ENCODE assay signal across 25 mouse cellular contexts in genomic region chr2:181100087-181100486, GRCm38 (mm10). TPM values are rescaled to one million over a fixed set of nuclear protein-coding genes. Genes with fewer than 3 reads are reported as not detected.
A peak's percentile ranks its signal among the peaks of the same experiment; 100 is the strongest.
DNase-seq lines count a peak whose midpoint lies in the region; ATAC-seq and TF ChIP-seq lines count a peak whose summit lies in the region.
"Had no signal": no experiment of that assay in that cellular context is flagged by ENCODE, and none has a peak within 500 bp of the region (broad histone marks: within the 10 kb centered on the region; RNA-seq: fewer than 3 reads in every experiment).

No protein-coding gene starts in this region.

- no peak overlapping the region for H3K9ac ChIP-seq in midbrain, embryonic 11.5 days (ENCODE audit: low read length)
- H3K9ac ChIP-seq in midbrain, postnatal 0 days (replicated peaks; ENCODE audit: low read length, poor library complexity, severe bottlenecking): no peak overlapping the region
- H3K9ac ChIP-seq in intestine, embryonic 15.5 days: no peak overlapping the region
- H3K9ac ChIP-seq in intestine, postnatal 0 days (ENCODE audit: low read depth, low read length): no peak overlapping the region
- H3K9ac ChIP-seq in stomach, postnatal 0 days (ENCODE audit: low read length): no peak overlapping the region
- H3K9ac ChIP-seq in hindbrain, embryonic 16.5 days (ENCODE audit: low read depth, low read length): no peak overlapping the region
- H3K9ac ChIP-seq: embryonic facial prominence, embryonic 12.5 days; forebrain, embryonic 13.5 days; forebrain, embryonic 15.5 days; forebrain, postnatal 0 days had no signal

- no peaks in the 10 kb centered on the region for H3K9me3 ChIP-seq in midbrain, embryonic 11.5 days (ENCODE audit: control insufficient read depth, low read length)
- no peaks in the 10 kb centered on the region for H3K9me3 ChIP-seq in midbrain, postnatal 0 days (ENCODE audit: low read length)
- H3K9me3 ChIP-seq in intestine, embryonic 15.5 days: no peaks in the 10 kb centered on the region
- H3K9me3 ChIP-seq in intestine, postnatal 0 days (ENCODE audit: control insufficient read depth): no peaks in the 10 kb centered on the region
- no peaks in the 10 kb centered on the region for H3K9me3 ChIP-seq in stomach, postnatal 0 days (ENCODE audit: control insufficient read depth, low read length)
- H3K9me3 ChIP-seq in hindbrain, embryonic 16.5 days (ENCODE audit: control insufficient read depth, low read length): no peaks in the 10 kb centered on the region
- H3K9me3 ChIP-seq: embryonic facial prominence, embryonic 10.5 days; embryonic facial prominence, embryonic 12.5 days; forebrain, embryonic 13.5 days; forebrain, embryonic 15.5 days; G1E had no signal

- no peak overlapping the region for H3K27ac ChIP-seq in midbrain, embryonic 11.5 days (ENCODE audit: low read depth, low read length)
- no peak overlapping the region for H3K27ac ChIP-seq in midbrain, postnatal 0 days (ENCODE audit: low read depth, low read length)
- H3K27ac ChIP-seq in intestine, embryonic 15.5 days: no peak overlapping the region
- H3K27ac ChIP-seq in intestine, postnatal 0 days (ENCODE audit: low read depth, low read length): no peak overlapping the region
- H3K27ac ChIP-seq in stomach, postnatal 0 days (replicated peaks): no peak overlapping the region
- H3K27ac ChIP-seq in hindbrain, embryonic 16.5 days (ENCODE audit: low read depth, low read length): no peak overlapping the region
- H3K27ac ChIP-seq: embryonic facial prominence, embryonic 10.5 days; embryonic facial prominence, embryonic 12.5 days; forebrain, embryonic 13.5 days; forebrain, embryonic 15.5 days had no signal

- no peak overlapping the region for H3K4me3 ChIP-seq in midbrain, embryonic 11.5 days (ENCODE audit: low read depth, low read length)
- H3K4me3 ChIP-seq in midbrain, postnatal 0 days (ENCODE audit: low read depth, low read length): no peak overlapping the region
- no peak overlapping the region for H3K4me3 ChIP-seq in intestine, embryonic 15.5 days (replicated peaks)
- no peak overlapping the region for H3K4me3 ChIP-seq in intestine, postnatal 0 days (ENCODE audit: low read depth, low read length)
- no peak overlapping the region for H3K4me3 ChIP-seq in stomach, postnatal 0 days (ENCODE audit: low read depth, low read length)
- H3K4me3 ChIP-seq in hindbrain, embryonic 16.5 days (ENCODE audit: low read length): no peak overlapping the region
- H3K4me3 ChIP-seq: embryonic facial prominence, embryonic 10.5 days; embryonic facial prominence, embryonic 12.5 days; forebrain, embryonic 13.5 days; forebrain, embryonic 15.5 days had no signal

- no peaks in the 10 kb centered on the region for H3K27me3 ChIP-seq in midbrain, embryonic 11.5 days (ENCODE audit: control insufficient read depth, insufficient read depth, low read length)
- H3K27me3 ChIP-seq in midbrain, postnatal 0 days (ENCODE audit: insufficient read depth, low read length): no peaks in the 10 kb centered on the region
- 0 out of 2 replicates have a peak, but pooled peaks cover 5% of the 10 kb centered on the region for H3K27me3 ChIP-seq in intestine, embryonic 15.5 days (replicated peaks)
- H3K27me3 ChIP-seq in intestine, postnatal 0 days (replicated peaks; ENCODE audit: control insufficient read depth, insufficient read depth, low read length): 0 out of 2 replicates have a peak, but pooled peaks cover 3% of the 10 kb centered on the region
- H3K27me3 ChIP-seq in stomach, postnatal 0 days (ENCODE audit: control insufficient read depth, insufficient read depth, low read length): no peaks in the 10 kb centered on the region
- H3K27me3 ChIP-seq in hindbrain, embryonic 16.5 days (replicated peaks; ENCODE audit: control insufficient read depth, insufficient read depth, low read length): no peaks in the 10 kb centered on the region
- H3K27me3 ChIP-seq: embryonic facial prominence, embryonic 12.5 days; forebrain, embryonic 13.5 days; forebrain, embryonic 15.5 days had no signal

- no peak for ATAC-seq in midbrain, embryonic 11.5 days (ENCODE audit: low FRiP score)
- ATAC-seq in midbrain, postnatal 0 days (ENCODE audit: low FRiP score): no peak
- peak; percentile 82 for ATAC-seq in intestine, embryonic 15.5 days
- ATAC-seq in intestine, postnatal 0 days: peak; percentile 80
- peak; percentile 77 for ATAC-seq in stomach, postnatal 0 days (ENCODE audit: low FRiP score, low TSS enrichment)
- ATAC-seq in hindbrain, embryonic 16.5 days: no peak
- ATAC-seq in activated CD4-positive, CD25-positive, alpha-beta regulatory T cell, adult 4 months: no peak
- ATAC-seq: forebrain, embryonic 13.5 days; forebrain, embryonic 15.5 days; forebrain, postnatal 0 days; Patski had no signal

- no peak for TF ChIP-seq EP300 in stomach, postnatal 0 days (optimal IDR thresholded peaks at IDR 0.05)

- peaks cover 8% of the 10 kb centered on the region for H3K4me1 ChIP-seq in midbrain, embryonic 11.5 days (ENCODE audit: control insufficient read depth, insufficient read depth, low read length)
- H3K4me1 ChIP-seq in midbrain, postnatal 0 days (ENCODE audit: insufficient read depth, low read length): no peaks in the 10 kb centered on the region
- no peaks in the 10 kb centered on the region for H3K4me1 ChIP-seq in intestine, embryonic 15.5 days (replicated peaks)
- 0 out of 2 replicates have a peak, but pooled peaks cover 3% of the 10 kb centered on the region for H3K4me1 ChIP-seq in intestine, postnatal 0 days (replicated peaks; ENCODE audit: control insufficient read depth, insufficient read depth, low read length)
- H3K4me1 ChIP-seq in stomach, postnatal 0 days (replicated peaks; ENCODE audit: control insufficient read depth, insufficient read depth): no peaks in the 10 kb centered on the region
- H3K4me1 ChIP-seq in hindbrain, embryonic 16.5 days (ENCODE audit: control insufficient read depth, insufficient read depth, low read depth, low read length): no peaks in the 10 kb centered on the region
- H3K4me1 ChIP-seq: embryonic facial prominence, embryonic 12.5 days; forebrain, embryonic 15.5 days had no signal

- DNase-seq in midbrain, embryonic 11.5 days (ENCODE audit: low spot score, missing footprints): peak; percentile 65
- DNase-seq in midbrain, postnatal 0 days (ENCODE audit: low spot score): no peak
- DNase-seq in stomach, postnatal 0 days (ENCODE audit: low spot score): no peak
- no peak for DNase-seq in testis, postnatal 10 days (ENCODE audit: low spot score)
- DNase-seq: adrenal gland, adult 2 months; adrenal gland, postnatal 10 days; adrenal gland, postnatal 25 days; cerebellum, adult 11-12 months; cerebellum, adult 2 months; cerebellum, adult 9-10 months; cerebellum, postnatal 10 days; cerebellum, postnatal 25 days; forebrain, postnatal 0 days had no signal

- TF ChIP-seq CTCF in midbrain, postnatal 0 days (IDR thresholded peaks at IDR 0.05): no peak
- TF ChIP-seq CTCF in intestine, postnatal 0 days (IDR thresholded peaks at IDR 0.05; ENCODE audit: low read depth): no peak
- no peak for TF ChIP-seq CTCF in stomach, postnatal 0 days (IDR thresholded peaks at IDR 0.05; ENCODE audit: low read depth)

- no peaks in the 10 kb centered on the region for H3K36me3 ChIP-seq in midbrain, embryonic 11.5 days (ENCODE audit: control insufficient read depth, insufficient read depth, low read length)
- peaks cover 12% of the 10 kb centered on the region for H3K36me3 ChIP-seq in midbrain, postnatal 0 days (ENCODE audit: insufficient read depth, low read length)
- no peaks in the 10 kb centered on the region for H3K36me3 ChIP-seq in intestine, embryonic 15.5 days
- H3K36me3 ChIP-seq in intestine, postnatal 0 days (ENCODE audit: control insufficient read depth, insufficient read depth): no peaks in the 10 kb centered on the region
- H3K36me3 ChIP-seq in stomach, postnatal 0 days (ENCODE audit: control insufficient read depth, insufficient read depth, low read length): no peaks in the 10 kb centered on the region
- peaks cover 4% of the 10 kb centered on the region; the same call in 1 of the 2 replicates for H3K36me3 ChIP-seq in hindbrain, embryonic 16.5 days (ENCODE audit: control insufficient read depth, insufficient read depth, low read length)
- H3K36me3 ChIP-seq: embryonic facial prominence, embryonic 10.5 days; embryonic facial prominence, embryonic 12.5 days; G1E had no signal

- H3K4me2 ChIP-seq in midbrain, embryonic 11.5 days: no peak overlapping the region
- no peak overlapping the region for H3K4me2 ChIP-seq in midbrain, postnatal 0 days (ENCODE audit: low read depth, low read length, poor library complexity, severe bottlenecking)
- no peak overlapping the region for H3K4me2 ChIP-seq in intestine, embryonic 15.5 days (replicated peaks)
- no peak overlapping the region for H3K4me2 ChIP-seq in intestine, postnatal 0 days (replicated peaks; ENCODE audit: low read depth)
- H3K4me2 ChIP-seq in stomach, postnatal 0 days (replicated peaks; ENCODE audit: low read depth): no peak overlapping the region
- H3K4me2 ChIP-seq in hindbrain, embryonic 16.5 days (ENCODE audit: low read length): no peak overlapping the region
- H3K4me2 ChIP-seq: embryonic facial prominence, embryonic 12.5 days; forebrain, embryonic 13.5 days; forebrain, embryonic 15.5 days had no signal

- 79% methylated on average over 2 of the region's 2 CpGs for WGBS in midbrain, embryonic 11.5 days
- WGBS in midbrain, postnatal 0 days: 89% methylated on average over 2 of the region's 2 CpGs
- 66% methylated on average over 2 of the region's 2 CpGs for WGBS in intestine, embryonic 15.5 days
- 46% methylated on average over 2 of the region's 2 CpGs for WGBS in intestine, postnatal 0 days
- 67% methylated on average over 2 of the region's 2 CpGs for WGBS in stomach, postnatal 0 days
- 90% methylated on average over 2 of the region's 2 CpGs for WGBS in hindbrain, embryonic 16.5 days

RNA-seq across cellular contexts. Expression of gene Kcnq2, which starts 35.0 kb away (rescaled TPM):
- 8.7 and 8.8 TPM in 2 replicates for polyA plus RNA-seq in midbrain, embryonic 11.5 days (2014; fragmentation: Nextera tagmentation; extraction: Ambion mirVana)
- total RNA-seq in midbrain, postnatal 0 days (2014; rRNA removed): 134 and 162 TPM in 2 replicates
- 33.8 and 40.6 TPM in 2 replicates for polyA plus RNA-seq in midbrain, postnatal 0 days (2015; fragmentation: Nextera tagmentation; extraction: Ambion mirVana)
- 1.3 and 1.5 TPM in 2 replicates for polyA plus RNA-seq in intestine, embryonic 15.5 days (2015; fragmentation: Nextera tagmentation; extraction: Ambion mirVana)
- 0.51 and 0.72 TPM in 2 replicates for polyA plus RNA-seq in intestine, postnatal 0 days (2015; fragmentation: Nextera tagmentation; extraction: Ambion mirVana)
- polyA plus RNA-seq in stomach, postnatal 0 days (2015; fragmentation: Nextera tagmentation; extraction: Ambion mirVana): 0.42 and 0.59 TPM in 2 replicates
- 41.4 and 47.3 TPM in 2 replicates for polyA plus RNA-seq in hindbrain, embryonic 16.5 days (2015; fragmentation: Nextera tagmentation; extraction: Ambion mirVana)
- not detected for polyA plus RNA-seq in activated CD4-positive, CD25-positive, alpha-beta regulatory T cell, adult 4 months (2017; shearing (Covaris generic))
- polyA plus RNA-seq: C2C12, G1E had no signal

RNA-seq across cellular contexts. Expression of gene Eef1a2, which starts 56.7 kb away (rescaled TPM):
- 0.87 and 0.94 TPM in 2 replicates for polyA plus RNA-seq in midbrain, embryonic 11.5 days (2014; fragmentation: Nextera tagmentation; extraction: Ambion mirVana)
- 321 and 367 TPM in 2 replicates for total RNA-seq in midbrain, postnatal 0 days (2014; rRNA removed)
- polyA plus RNA-seq in midbrain, postnatal 0 days (2015; fragmentation: Nextera tagmentation; extraction: Ambion mirVana): 23.1 and 23.3 TPM in 2 replicates
- 0.10 and 0.26 TPM in 2 replicates for polyA plus RNA-seq in intestine, embryonic 15.5 days (2015; fragmentation: Nextera tagmentation; extraction: Ambion mirVana)
- polyA plus RNA-seq in intestine, postnatal 0 days (2015; fragmentation: Nextera tagmentation; extraction: Ambion mirVana): 0.38 and 0.58 TPM in 2 replicates
- 0.40 and 0.42 TPM in 2 replicates for polyA plus RNA-seq in stomach, postnatal 0 days (2015; fragmentation: Nextera tagmentation; extraction: Ambion mirVana)
- polyA plus RNA-seq in hindbrain, embryonic 16.5 days (2015; fragmentation: Nextera tagmentation; extraction: Ambion mirVana): 5.4 and 9.7 TPM in 2 replicates
- polyA plus RNA-seq in activated CD4-positive, CD25-positive, alpha-beta regulatory T cell, adult 4 months (2017; shearing (Covaris generic)): not detected
- total RNA-seq: CH12.LX had no signal
- polyA plus RNA-seq: G1E, Patski had no signal

RNA-seq across cellular contexts. Expression of gene Chrna4, which starts 56.7 kb away (rescaled TPM):
- 41.2 and 44.2 TPM in 2 replicates for polyA plus RNA-seq in midbrain, embryonic 11.5 days (2014; fragmentation: Nextera tagmentation; extraction: Ambion mirVana)
- 53.9 and 58.7 TPM in 2 replicates for total RNA-seq in midbrain, postnatal 0 days (2014; rRNA removed)
- 43.6 and 47.8 TPM in 2 replicates for polyA plus RNA-seq in midbrain, postnatal 0 days (2015; fragmentation: Nextera tagmentation; extraction: Ambion mirVana)
- 1.1 and 1.2 TPM in 2 replicates for polyA plus RNA-seq in intestine, embryonic 15.5 days (2015; fragmentation: Nextera tagmentation; extraction: Ambion mirVana)
- 0.30 and 0.33 TPM in 2 replicates for polyA plus RNA-seq in intestine, postnatal 0 days (2015; fragmentation: Nextera tagmentation; extraction: Ambion mirVana)
- polyA plus RNA-seq in stomach, postnatal 0 days (2015; fragmentation: Nextera tagmentation; extraction: Ambion mirVana): 0.18 and 0.22 TPM in 2 replicates
- 40.4 and 43.8 TPM in 2 replicates for polyA plus RNA-seq in hindbrain, embryonic 16.5 days (2015; fragmentation: Nextera tagmentation; extraction: Ambion mirVana)
- not detected for polyA plus RNA-seq in activated CD4-positive, CD25-positive, alpha-beta regulatory T cell, adult 4 months (2017; shearing (Covaris generic))
- total RNA-seq: CH12.LX had no signal
- polyA plus RNA-seq: C2C12, G1E had no signal

Comparison
In these comparisons a context has a peak if more than half of its experiments do, and no peak if none do; other contexts are left out.
1. ATAC-seq: peak in intestine, embryonic 15.5 days (single experiment), intestine, postnatal 0 days (single experiment) and stomach, postnatal 0 days (single experiment); none in midbrain, embryonic 11.5 days (single experiment), midbrain, postnatal 0 days (single experiment), hindbrain, embryonic 16.5 days (single experiment) and activated CD4-positive, CD25-positive, alpha-beta regulatory T cell, adult 4 months (single experiment).
2. RNA of gene Chrna4, which starts 56.7 kb away (polyA plus RNA-seq): 43.6 to 47.8 TPM in midbrain, postnatal 0 days, 41.2 to 44.2 TPM in midbrain, embryonic 11.5 days and 40.4 to 43.8 TPM in hindbrain, embryonic 16.5 days; 1.1 to 1.2 TPM in intestine, embryonic 15.5 days, 0.30 to 0.33 TPM in intestine, postnatal 0 days, 0.18 to 0.22 TPM in stomach, postnatal 0 days and not detected in activated CD4-positive, CD25-positive, alpha-beta regulatory T cell, adult 4 months; every median in the first group is over 10 times any median in the second.